Mouse (Mus musculus) hindbrain, embryonic 14.5 days (tissue): ENCODE measurements around the gene Cish. TPM values are rescaled to one million over a fixed set of nuclear protein-coding genes. Genes with fewer than 3 reads are reported as not detected.

ENCODE experiments used
- ATAC-seq: fragments of 200-750 bp; cut with Nextera tagmentation; 2 replicates; pipeline ENCODE4 v1.8.0; 2017; ENCODE audit warnings: moderate number of reproducible peaks, mild to moderate bottlenecking, moderate TSS enrichment, moderate library complexity; ENCODE audit not compliant: low FRiP score
- DNase-seq: peaks from one replicate; pipeline ENCODE4 v3.0.0-alpha.2; 2015; ENCODE audit warnings: low spot score
- H3K27ac ChIP-seq: fragments of 300-500 bp; sonication (generic); 2 replicates; pipeline ENCODE4 v1.5.1; 2014; ENCODE audit warnings: mild to moderate bottlenecking, moderate library complexity
- H3K27me3 ChIP-seq: fragments of 300-500 bp; sonication (generic); 2 replicates; pipeline ENCODE4 v1.6.1; 2014; ENCODE audit warnings: mild to moderate bottlenecking, low read length, mixed read lengths; ENCODE audit not compliant: control insufficient read depth, insufficient read depth
- H3K36me3 ChIP-seq: fragments of 300-500 bp; sonication (generic); replicated peaks from 2 replicates; pipeline ENCODE4 v1.6.1; 2014; ENCODE audit not compliant: control insufficient read depth, insufficient read depth
- H3K4me1 ChIP-seq: fragments of 300-500 bp; sonication (generic); replicated peaks from 2 replicates; pipeline ENCODE4 v1.6.1; 2014; ENCODE audit warnings: antibody characterized with exemption, low read length, mixed read lengths; ENCODE audit not compliant: control insufficient read depth, insufficient read depth
- H3K4me2 ChIP-seq: fragments of 300-500 bp; sonication (generic); replicated peaks from 2 replicates; pipeline ENCODE4 v1.6.1; 2014; ENCODE audit warnings: mild to moderate bottlenecking, moderate library complexity
- H3K4me3 ChIP-seq: fragments of 300-500 bp; sonication (generic); replicated peaks from 2 replicates; pipeline ENCODE4 v1.5.1; 2014; ENCODE audit warnings: mild to moderate bottlenecking, low read length
- H3K9ac ChIP-seq: fragments of 300-500 bp; sonication (generic); 2 replicates; pipeline ENCODE4 v1.6.1; 2014
- H3K9me3 ChIP-seq: fragments of 300-500 bp; sonication (generic); 2 replicates; pipeline ENCODE4 v1.6.1; 2016; ENCODE audit warnings: low read length; ENCODE audit not compliant: control insufficient read depth
- WGBS: fragments of 180-500 bp; shearing (Covaris S2); extraction: QIAGEN DNeasy Blood & Tissue Kit; methylation state at CpG from one replicate; pipeline ENCODE4 v1.1.7; 2014; 5-methylcytosine and 5-hydroxymethylcytosine counted together
- polyA plus RNA-seq: library from polyadenylated mRNA; unstranded; fragments of >200 nt; fragmentation: Nextera tagmentation; extraction: Ambion mirVana; gene quantifications from 2 replicates; pipeline ENCODE4 v1.2.1, GENCODE M21; 2014

The Cish gene
- polyA plus RNA-seq, 1 experiment from 2014 or later: 6.0 TPM

- no peak overlapping the region for H3K27ac ChIP-seq
- peaks cover 12% of the 10 kb centered on the region for H3K36me3 ChIP-seq
- no peaks in the 10 kb centered on the region for H3K9me3 ChIP-seq
- 91% methylated on average over 7 of the region's 7 CpGs for WGBS
- DNase-seq (no peak), ATAC-seq (no peak)
- H3K4me2 ChIP-seq: no peak overlapping the region
- no peak overlapping the region for H3K4me3 ChIP-seq
- peaks cover 22% of the 10 kb centered on the region for H3K4me1 ChIP-seq
- H3K9ac ChIP-seq: no peak overlapping the region
- H3K27me3 ChIP-seq: peaks cover 3% of the 10 kb centered on the region; the same call in 1 of the 2 replicates
Measured at GRCm38 (mm10) chr9:107299783-107300182, 4.0 kb downstream of the Cish start.

GRCm38 (mm10) chr9:107300224-107300973 is 4.6 kb downstream of the Cish start:
- ATAC-seq: no peak
- no peak for DNase-seq
- H3K27ac ChIP-seq: no peak overlapping the region

GRCm38 (mm10) chr9:107301554-107302331 is 5.9 kb downstream of the Cish start:
- DNase-seq (no peak), ATAC-seq (no peak)
- Histone ChIP-seq H3K4me3 (no peak overlapping the region), H3K9me3 (no peaks in the 10 kb centered on the region), H3K4me1 (peaks cover 22% of the 10 kb centered on the region), H3K27me3 (no peaks in the 10 kb centered on the region), H3K4me2 (no peak overlapping the region), H3K27ac (no peak overlapping the region), H3K9ac (no peak overlapping the region), H3K36me3 (peaks cover 12% of the 10 kb centered on the region)
- WGBS: 88% methylated on average over 17 of the region's 17 CpGs

More at GRCm38 (mm10) chr9:107300224-107300973, 4.6 kb downstream of the Cish start:
- Histone ChIP-seq H3K4me2 (no peak overlapping the region), H3K9ac (no peak overlapping the region), H3K9me3 (no peaks in the 10 kb centered on the region), H3K4me3 (no peak overlapping the region), H3K27me3 (peaks cover 2% of the 10 kb centered on the region; the same call in 1 of the 2 replicates), H3K4me1 (peaks cover 22% of the 10 kb centered on the region), H3K36me3 (peaks cover 12% of the 10 kb centered on the region)
- 95% methylated on average over 30 of the region's 30 CpGs for WGBS

- 91% methylated on average over 7 of the region's 7 CpGs for WGBS
- peaks cover 12% of the 10 kb centered on the region for H3K36me3 ChIP-seq
- H3K9me3 ChIP-seq: no peaks in the 10 kb centered on the region
- H3K4me2 ChIP-seq: no peak overlapping the region
- H3K4me3 ChIP-seq: no peak overlapping the region
- peaks cover 16% of the 10 kb centered on the region for H3K4me1 ChIP-seq
- ATAC-seq (no peak), DNase-seq (no peak)
- H3K9ac ChIP-seq: no peak overlapping the region
- H3K27me3 ChIP-seq: no peaks in the 10 kb centered on the region
- no peak overlapping the region for H3K27ac ChIP-seq
Measured at GRCm38 (mm10) chr9:107302592-107302991, 6.8 kb downstream of the Cish start.

GRCm38 (mm10) chr9:107303121-107303820 is 7.4 kb downstream of the Cish start:
- Histone ChIP-seq H3K4me1 (peaks cover 9% of the 10 kb centered on the region; the same call in 1 of the 2 replicates), H3K27ac (no peak overlapping the region), H3K4me3 (no peak overlapping the region), H3K9ac (no peak overlapping the region), H3K9me3 (no peaks in the 10 kb centered on the region), H3K27me3 (no peaks in the 10 kb centered on the region), H3K4me2 (no peak overlapping the region), H3K36me3 (peaks cover 12% of the 10 kb centered on the region)
- DNase-seq (no peak), ATAC-seq (no peak)
- 77% methylated on average over 9 of the region's 9 CpGs for WGBS

- DNase-seq: no peak
- WGBS: 80% methylated on average over 5 of the region's 5 CpGs
- Histone ChIP-seq H3K27me3 (no peaks in the 10 kb centered on the region), H3K27ac (no peak overlapping the region), H3K9me3 (no peaks in the 10 kb centered on the region), H3K4me3 (no peak overlapping the region), H3K4me1 (peaks cover 3% of the 10 kb centered on the region; the same call in 1 of the 2 replicates), H3K9ac (no peak overlapping the region), H3K4me2 (no peak overlapping the region), H3K36me3 (peaks cover 12% of the 10 kb centered on the region)
- no peak for ATAC-seq
Measured at GRCm38 (mm10) chr9:107303900-107304299, 8.1 kb downstream of the Cish start.

- no peak for DNase-seq
- H3K9me3 ChIP-seq: no peaks in the 10 kb centered on the region
- no peak for ATAC-seq
- H3K4me2 ChIP-seq: no peak overlapping the region
- H3K27ac ChIP-seq: no peak overlapping the region
- H3K36me3 ChIP-seq: peaks cover 12% of the 10 kb centered on the region
- H3K4me1 ChIP-seq: no peaks in the 10 kb centered on the region
- H3K4me3 ChIP-seq: no peak overlapping the region
- WGBS: 94% methylated on average over 3 of the region's 3 CpGs
- H3K27me3 ChIP-seq: no peaks in the 10 kb centered on the region
- H3K9ac ChIP-seq: no peak overlapping the region
Measured at GRCm38 (mm10) chr9:107304383-107304782, 8.6 kb downstream of the Cish start.

- Histone ChIP-seq H3K9me3 (no peaks in the 10 kb centered on the region), H3K4me2 (no peak overlapping the region), H3K9ac (no peak overlapping the region), H3K4me1 (no peaks in the 10 kb centered on the region), H3K27ac (no peak overlapping the region), H3K4me3 (no peak overlapping the region), H3K27me3 (no peaks in the 10 kb centered on the region), H3K36me3 (peaks cover 12% of the 10 kb centered on the region)
- DNase-seq: no peak
- ATAC-seq: no peak
- WGBS: 87% methylated on average over 4 of the region's 4 CpGs
Measured at GRCm38 (mm10) chr9:107305012-107305411, 9.2 kb downstream of the Cish start.
